Mouse (Mus musculus) cerebellum, adult 2 months (tissue): ENCODE measurements at regions not wholly inside any gene's neighbourhood (a gene's known extent, or its start where the extent isn't known, plus 50 kb on each side); places are given as distances from the start of the nearest gene placed in this dataset.

Source experiments
- CTCF ChIP-seq: fragments of 200-500 bp; IDR thresholded peaks from 2 replicates; pipeline ENCODE4 v1.5.1; 2011; ENCODE audit warnings: low read depth, mild to moderate bottlenecking, control low read depth, low read length, moderate library complexity, borderline replicate concordance; ENCODE audit not compliant: insufficient read depth
- POLR2A ChIP-seq: fragments of 200-500 bp; IDR thresholded peaks from 2 replicates; pipeline ENCODE4 v1.6.1; 2011; ENCODE audit warnings: low read length, control low read depth, borderline replicate concordance; ENCODE audit not compliant: insufficient read depth

- TF ChIP-seq POLR2A = no peak
- TF ChIP-seq CTCF = no peak
These were observed 124.7 kb upstream of the Rybp start for GRCm38 (mm10) chr6:100411968-100412367.
